Mouse (Mus musculus) heart, adult 2 months (tissue): ENCODE results near the gene Rnf111. TPM values are rescaled to one million over a fixed set of nuclear protein-coding genes. Genes with fewer than 3 reads are reported as not detected.

Experiments
- DNase-seq, 2 experiments: peaks; one replicate each; pipeline ENCODE4 v3.0.0; 2021
- H3K27ac ChIP-seq: fragments of 200-600 bp; 2 replicates; pipeline ENCODE4 v1.8.1; 2022
- H3K27me3 ChIP-seq: fragments of 200-500 bp; 2 replicates; pipeline ENCODE4 v1.6.1; 2012; ENCODE audit warnings: mild to moderate bottlenecking, low read length, inconsistent platforms, mixed read lengths; ENCODE audit not compliant: control insufficient read depth, insufficient read depth
- H3K36me3 ChIP-seq: fragments of 200-500 bp; 2 replicates; pipeline ENCODE4 v1.6.1; 2012; ENCODE audit warnings: low read length, inconsistent platforms; ENCODE audit not compliant: control insufficient read depth, insufficient read depth
- H3K4me1 ChIP-seq: fragments of 200-500 bp; 2 replicates; pipeline ENCODE4 v1.6.1; 2011; ENCODE audit warnings: low read length; ENCODE audit not compliant: control insufficient read depth, insufficient read depth
- H3K4me3 ChIP-seq: fragments of 200-600 bp; 2 replicates; pipeline ENCODE4 v1.8.1; 2022
- H3K79me2 ChIP-seq: fragments of 200-500 bp; replicated peaks from 2 replicates; pipeline ENCODE4 v1.6.1; 2012; ENCODE audit warnings: mild to moderate bottlenecking, inconsistent platforms, low read length, moderate library complexity, mixed read lengths; ENCODE audit not compliant: control insufficient read depth, insufficient read depth
- H3K9ac ChIP-seq: fragments of 200-500 bp; 2 replicates; pipeline ENCODE4 v1.6.1; 2012; ENCODE audit warnings: low read depth, mild to moderate bottlenecking, control low read depth, inconsistent platforms, low read length, mixed read lengths
- CTCF ChIP-seq: fragments of 200-600 bp; IDR thresholded peaks from 2 replicates; pipeline ENCODE4 v1.8.1; 2022; ENCODE audit warnings: antibody characterized with exemption, mild to moderate bottlenecking, moderate library complexity
- EP300 ChIP-seq: fragments of 200-500 bp; IDR thresholded peaks from 2 replicates; pipeline ENCODE4 v1.6.1; 2011; ENCODE audit warnings: low read depth, low read length, control low read depth; ENCODE audit not compliant: insufficient read depth
- POLR2A ChIP-seq: fragments of 200-500 bp; IDR thresholded peaks from 2 replicates; pipeline ENCODE4 v1.6.1; 2011; ENCODE audit warnings: mild to moderate bottlenecking, low read depth, low read length, control low read depth; ENCODE audit not compliant: insufficient read depth
- WGBS: fragments of 180-500 bp; shearing (Covaris S2); methylation state at CpG from one replicate; pipeline ENCODE4 v1.1.7; 2018; 5-methylcytosine and 5-hydroxymethylcytosine counted together
- intact Hi-C: fragments of 180-260 bp; cut with DNase I; formaldehyde crosslinking; loops from one replicate; pipeline ENCODE4 v1.15.1; 2025
- microRNA-seq, 2 experiments: library from miRNA; unstranded; fragments of <30 nt; microRNA quantifications; one replicate each; pipeline ENCODE4 v1.2.0; 2021
- polyA plus RNA-seq: library from polyadenylated mRNA; depleted of rRNA; stranded (reverse); fragments of >200 nt; gene quantifications from 2 replicates; pipeline ENCODE4 v1.2.3, GENCODE M21; 2012; rRNA removed
- total RNA-seq, 2 experiments: library from RNA; stranded (reverse); gene quantifications; 2 replicates each; pipeline ENCODE4 v1.2.3; 2021

The Rnf111 gene
- total and polyA plus RNA-seq, 3 experiments: 19.4 to 25.7 (median 19.8) TPM

DNA sequence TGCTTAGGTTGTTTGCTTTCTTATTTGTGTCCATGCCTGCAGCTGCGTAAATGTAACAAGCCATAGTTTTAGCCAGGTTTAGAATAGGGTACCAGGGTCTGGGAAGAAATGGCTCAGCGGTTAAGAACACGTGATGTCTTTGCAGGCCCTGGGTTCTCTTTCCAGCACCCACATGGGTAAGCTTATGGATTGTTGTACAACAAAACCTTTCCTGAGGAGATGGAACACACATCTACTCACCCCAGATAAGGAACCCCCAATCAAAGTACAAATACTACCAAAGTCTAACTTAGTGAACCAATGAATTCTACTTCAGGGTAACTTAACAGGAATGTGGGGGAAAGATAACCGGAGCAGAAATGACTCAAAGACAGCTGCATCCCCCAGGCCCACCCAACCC is 119.0 kb downstream of the Rnf111 start:
- WGBS: 96% methylated on average over 4 of the region's 4 CpGs
- no peak for DNase-seq
- Histone ChIP-seq H3K79me2 (no peaks in the 10 kb centered on the region), H3K27me3 (no peaks in the 10 kb centered on the region), H3K4me1 (no peaks in the 10 kb centered on the region), H3K4me3 (no peak overlapping the region), H3K27ac (no peak overlapping the region), H3K36me3 (no peaks in the 10 kb centered on the region), H3K9ac (no peak overlapping the region)
- TF ChIP-seq POLR2A: no peak
- no peak for TF ChIP-seq EP300
- no peak for TF ChIP-seq CTCF
- intact Hi-C loops: no loop called here

DNA sequence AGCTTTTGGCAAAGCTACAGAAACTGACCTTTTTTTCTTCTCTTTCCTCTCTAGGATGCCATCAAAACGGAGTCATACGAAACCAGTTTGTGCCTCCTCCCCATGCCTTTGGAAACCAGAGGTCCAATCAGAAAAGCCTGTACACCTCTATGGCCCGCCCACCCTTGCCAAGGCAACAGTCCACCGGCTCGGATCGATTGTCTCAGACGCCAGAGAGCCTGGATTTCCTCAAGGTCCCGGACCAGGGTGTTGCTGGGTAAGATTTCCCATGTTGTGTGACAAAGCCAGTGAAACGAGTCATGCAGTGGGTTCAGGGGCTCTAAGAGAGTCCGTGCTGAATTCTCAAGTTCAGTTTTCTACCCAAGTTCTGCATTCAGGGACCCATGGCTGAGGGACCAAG is 119.8 kb downstream of the Rnf111 start:
- Histone ChIP-seq H3K27me3 (no peaks in the 10 kb centered on the region), H3K9ac (no peak overlapping the region), H3K27ac (no peak overlapping the region), H3K4me1 (no peaks in the 10 kb centered on the region), H3K79me2 (no peaks in the 10 kb centered on the region), H3K4me3 (no peak overlapping the region), H3K36me3 (no peaks in the 10 kb centered on the region)
- intact Hi-C loops: no loop called here
- 77% methylated on average over 10 of the region's 10 CpGs for WGBS
- TF ChIP-seq EP300: no peak
- no peak for TF ChIP-seq CTCF
- TF ChIP-seq POLR2A: no peak
- no peak for DNase-seq

DNA sequence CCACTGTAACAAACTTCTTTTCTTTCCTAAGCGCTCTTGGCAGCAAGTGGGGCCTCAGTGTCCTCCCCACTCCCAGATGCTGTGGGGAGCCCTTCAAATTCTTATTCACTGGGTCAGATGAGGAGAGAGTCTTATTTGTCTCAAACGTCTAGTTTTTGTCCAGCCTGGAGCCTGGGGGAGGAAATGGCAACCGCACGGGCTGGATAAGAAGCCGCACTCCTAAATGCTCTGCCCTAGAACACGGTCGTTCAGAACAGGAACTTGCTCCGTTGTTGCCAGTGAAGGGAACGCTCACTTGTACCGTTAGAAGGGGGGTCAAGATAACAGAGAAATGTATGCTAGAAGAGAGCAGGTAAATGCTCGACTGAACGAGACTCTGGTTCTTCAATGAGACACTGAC is 121.4 kb downstream of the Rnf111 start:
- TF ChIP-seq POLR2A (no peak), EP300 (no peak), CTCF (no peak)
- Histone ChIP-seq H3K4me1 (no peaks in the 10 kb centered on the region), H3K79me2 (no peaks in the 10 kb centered on the region), H3K36me3 (no peaks in the 10 kb centered on the region), H3K27me3 (no peaks in the 10 kb centered on the region), H3K9ac (no peak overlapping the region), H3K27ac (no peak overlapping the region), H3K4me3 (no peak overlapping the region)
- intact Hi-C loops: no loop called here
- 49% methylated on average over 12 of the region's 12 CpGs for WGBS
- DNase-seq: peak in 1 of 2 experiments; percentile 10

DNA sequence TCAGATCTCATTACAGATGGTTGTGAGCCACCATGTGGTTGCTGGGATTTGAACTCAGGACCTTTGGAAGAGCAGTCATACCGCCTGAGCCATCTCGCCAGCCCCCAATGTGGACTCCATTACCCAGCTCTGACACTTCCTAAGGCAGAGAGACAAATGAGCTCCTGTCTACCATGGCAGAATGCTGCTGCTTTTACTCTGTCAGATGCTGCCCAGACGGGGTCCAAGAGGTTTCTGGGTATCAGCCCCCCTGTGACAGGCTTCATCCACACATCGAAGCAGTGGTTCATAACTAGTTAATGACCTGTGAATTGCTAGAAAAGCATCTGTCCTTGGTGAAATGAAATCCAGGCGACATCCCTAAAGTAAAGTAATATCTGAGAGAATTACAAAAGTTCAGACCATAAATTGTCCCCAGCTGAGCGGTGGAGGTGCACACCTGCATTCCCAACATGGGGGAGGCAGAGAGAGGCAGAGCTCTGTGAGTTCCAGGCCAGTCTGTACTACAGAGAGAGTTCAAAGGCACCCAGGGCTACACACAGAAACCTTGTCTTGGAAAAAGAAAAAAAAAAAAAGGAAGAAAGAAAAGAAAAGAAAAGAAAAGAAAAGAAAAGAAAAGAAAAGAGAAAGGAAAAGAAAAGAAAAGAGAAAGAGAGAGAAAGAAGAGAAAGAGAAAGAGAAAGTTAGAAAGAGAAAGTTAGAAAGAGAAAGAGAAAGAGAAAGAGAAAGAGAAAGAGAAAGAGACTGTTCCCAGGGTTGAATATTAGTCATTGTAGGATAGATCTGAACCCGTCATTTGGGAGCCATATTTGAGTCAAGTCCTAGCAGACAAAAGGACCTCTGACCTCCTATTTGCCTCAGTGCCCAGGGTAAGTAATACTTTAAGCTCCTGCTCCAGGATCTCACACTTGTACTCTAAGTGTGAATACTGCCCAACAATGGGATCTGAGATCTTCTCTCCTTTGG is 123.7 kb downstream of the Rnf111 start:
- no peak overlapping the region for H3K27ac ChIP-seq
- H3K4me1 ChIP-seq: no peaks in the 10 kb centered on the region
- 92% methylated on average over 7 of the region's 7 CpGs for WGBS
- no peak overlapping the region for H3K9ac ChIP-seq
- DNase-seq: no peak
- no peaks in the 10 kb centered on the region for H3K27me3 ChIP-seq
- no peaks in the 10 kb centered on the region for H3K36me3 ChIP-seq
- H3K79me2 ChIP-seq: no peaks in the 10 kb centered on the region
- TF ChIP-seq CTCF (no peak), EP300 (no peak), POLR2A (no peak)
- intact Hi-C loops: no loop called here
- H3K4me3 ChIP-seq: no peak overlapping the region

Small RNA genes lying within 50 kb of the gene (microRNA-seq; reads per million reads assigned to microRNA genes)
- 0 to 1.2 reads per million in 2 experiments for gene Mir5626

Other genes starting within 250 kb of the Rnf111 start
- gene Ccnb2, start 82.2 kb downstream of the Rnf111 start, total RNA-seq: under 1 TPM; 0.57 TPM
- 0.39 and 0.59 TPM in 2 replicates for gene Ccnb2, start 82.2 kb downstream of the Rnf111 start, polyA plus RNA-seq
- gene Sltm, start 39.0 kb upstream of the Rnf111 start, total RNA-seq: 10 to 100 TPM; 20.9 to 21.9 TPM
- 6.4 and 8.9 TPM in 2 replicates for gene Sltm, start 39.0 kb upstream of the Rnf111 start, polyA plus RNA-seq
- gene Gm10642, start 152.5 kb upstream of the Rnf111 start, total RNA-seq: under 1 TPM; 0.23 to 0.41 TPM
- gene Gm10642, start 152.5 kb upstream of the Rnf111 start, polyA plus RNA-seq: 0.21 and 0.23 TPM in 2 replicates
- gene Mindy2, start 153.4 kb upstream of the Rnf111 start, total RNA-seq: 10 to 100 TPM; 34.8 to 36.7 TPM
- gene Mindy2, start 153.4 kb upstream of the Rnf111 start, polyA plus RNA-seq: 7.1 and 17.7 TPM in 2 replicates
- gene Adam10, start 175.3 kb upstream of the Rnf111 start, total RNA-seq: 10 to 100 TPM; 37.0 to 39.2 TPM
- gene Adam10, start 175.3 kb upstream of the Rnf111 start, polyA plus RNA-seq: 9.5 and 20.7 TPM in 2 replicates